Mouse (Mus musculus): ENCODE measurements around the gene Ccdc85a.
A peak's percentile ranks its signal among the peaks of the same experiment; 100 is the strongest.

The Ccdc85a gene

DNA sequence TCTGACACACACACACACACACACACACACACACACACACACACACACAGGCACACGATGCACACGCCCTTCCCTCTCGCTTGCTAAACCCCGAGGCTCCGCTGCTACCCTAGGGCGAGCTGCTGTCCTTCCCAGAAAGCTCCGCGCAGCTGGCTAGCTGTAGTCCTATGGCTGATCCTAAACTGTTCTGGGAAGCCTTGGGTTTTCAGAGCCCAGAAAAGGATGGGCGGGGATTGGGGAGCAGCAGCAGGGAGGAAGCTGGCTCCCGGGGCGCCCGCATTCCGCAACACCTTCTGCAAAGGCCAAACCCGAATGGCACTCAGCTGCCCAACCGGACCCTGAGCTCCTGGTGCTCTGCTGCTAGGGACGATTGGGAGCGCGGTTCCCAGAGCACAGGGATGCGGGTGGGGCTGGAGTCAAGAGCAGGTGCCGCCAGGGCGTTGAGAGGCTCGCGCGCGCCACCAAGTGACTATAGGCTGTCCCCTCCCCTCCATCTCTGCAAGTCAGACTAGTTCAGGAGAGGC is at the start of gene Ccdc85a:
Ccdc85a (minus strand) TSS at position 414 of the 524 bp plus-strand sequence.
- DNase-seq (ENCODE audit: low spot score): peak; percentile 92

GRCm38 (mm10) chr11:28633571-28634125 is 49.5 kb upstream of the Ccdc85a start:
- DNase-seq (ENCODE audit: low spot score): peak; percentile 69

GRCm38 (mm10) chr11:28633093-28633492 is 49.0 kb upstream of the Ccdc85a start:
- DNase-seq (ENCODE audit: low spot score): no peak

GRCm38 (mm10) chr11:28630771-28631170 is 46.6 kb upstream of the Ccdc85a start:
- DNase-seq (ENCODE audit: low spot score): no peak

- peak; percentile 63 for DNase-seq (ENCODE audit: low spot score)
Observed at GRCm38 (mm10) chr11:28610781-28611491, 26.8 kb upstream of the Ccdc85a start.

DNA sequence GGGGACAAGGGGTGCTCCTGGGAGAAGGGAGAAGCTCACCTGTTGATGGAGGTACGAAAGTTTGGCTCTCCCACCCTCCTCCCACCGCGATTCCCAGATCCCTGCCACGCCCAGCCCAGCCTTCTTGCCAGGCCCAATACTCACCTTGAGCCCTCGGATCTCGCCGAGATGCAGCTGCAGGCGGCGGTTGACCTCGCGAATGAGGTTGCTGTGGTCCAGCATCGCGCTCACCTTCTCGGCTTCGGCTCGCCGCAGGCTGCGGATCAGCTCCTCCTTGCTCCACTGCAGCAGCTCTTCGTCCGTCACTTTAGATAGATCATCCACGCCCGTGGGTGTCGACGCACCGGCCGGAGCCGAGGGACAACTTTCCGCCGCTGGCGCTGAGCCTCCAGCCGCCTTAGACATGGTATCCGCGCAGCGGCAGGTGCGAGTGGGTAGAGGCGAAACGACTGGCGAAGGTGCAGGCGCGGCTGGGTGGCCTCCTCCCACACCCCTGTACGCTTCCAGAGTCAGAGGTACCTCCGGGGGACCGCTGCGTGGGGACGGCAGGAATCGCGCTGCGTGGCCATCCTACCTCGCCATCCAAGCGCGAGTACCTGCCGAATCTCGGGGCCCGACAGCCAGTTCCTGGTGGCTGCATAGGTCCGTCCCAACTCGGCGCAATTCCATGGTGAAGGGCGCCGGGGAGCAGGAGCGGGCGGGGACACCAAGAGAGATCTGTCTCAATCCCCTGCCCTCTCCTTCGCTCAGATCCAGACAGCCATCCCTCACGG is 800 bp downstream of the Ccdc85a start:
- peak; percentile 24 for DNase-seq (ENCODE audit: low spot score)

- peak; percentile 5 for DNase-seq (ENCODE audit: low spot score)
Observed at GRCm38 (mm10) chr11:28582218-28582617, 1.9 kb downstream of the Ccdc85a start.

- no peak for DNase-seq (ENCODE audit: low spot score)
Observed at GRCm38 (mm10) chr11:28572423-28572822, 11.7 kb downstream of the Ccdc85a start.

DNA sequence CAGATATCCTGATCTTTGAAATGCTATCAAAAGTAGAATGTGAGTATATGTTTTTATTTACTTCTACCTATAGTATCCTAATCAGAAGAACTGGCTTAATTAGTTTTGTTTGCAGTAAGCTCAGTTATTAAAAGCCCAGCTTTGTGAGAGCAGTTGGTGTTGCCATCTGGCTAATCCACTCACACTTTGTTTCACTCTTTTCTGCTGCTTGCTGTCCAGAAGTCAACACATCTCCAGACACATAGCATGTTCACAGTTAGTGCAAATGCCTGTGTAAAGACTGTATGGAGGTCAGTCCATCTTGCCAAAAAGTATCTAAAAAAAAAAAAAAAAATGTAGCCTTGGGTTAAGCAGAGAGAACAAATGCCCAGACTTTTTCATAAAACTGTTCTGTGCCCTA is 27.7 kb downstream of the Ccdc85a start:
- no peak for DNase-seq (ENCODE audit: low spot score)

GRCm38 (mm10) chr11:28543429-28543828 is 40.7 kb downstream of the Ccdc85a start:
- DNase-seq (ENCODE audit: low spot score): no peak

DNA sequence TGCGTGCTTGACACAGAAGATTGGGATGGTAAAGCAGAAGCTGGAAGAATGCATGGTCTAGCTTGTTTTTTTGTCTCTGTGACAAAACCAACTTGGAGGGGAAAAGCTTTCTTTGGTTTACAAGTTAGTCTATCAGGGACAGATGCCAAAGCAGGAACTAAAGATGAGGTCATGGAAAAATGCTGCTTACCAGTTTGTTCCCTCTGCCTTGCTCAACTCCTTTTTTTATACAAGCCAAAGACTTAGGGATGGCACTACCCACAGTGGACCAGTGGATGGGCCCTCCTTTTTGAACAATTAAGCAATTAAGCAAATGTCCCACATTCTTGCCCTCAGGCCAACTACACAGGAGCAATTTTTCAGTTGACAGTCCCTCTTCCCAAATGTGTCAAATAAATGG is 42.8 kb downstream of the Ccdc85a start:
- DNase-seq (ENCODE audit: low spot score): no peak

GRCm38 (mm10) chr11:28533286-28533685 is 50.8 kb downstream of the Ccdc85a start:
- no peak for DNase-seq (ENCODE audit: low spot score)

- DNase-seq (ENCODE audit: low spot score): no peak
Observed at GRCm38 (mm10) chr11:28501190-28501589, 82.9 kb downstream of the Ccdc85a start.

- no peak for DNase-seq (ENCODE audit: low spot score)
Observed at GRCm38 (mm10) chr11:28497034-28497433, 87.1 kb downstream of the Ccdc85a start.

GRCm38 (mm10) chr11:28493362-28493761 is 90.8 kb downstream of the Ccdc85a start:
- no peak for DNase-seq (ENCODE audit: low spot score)

DNA sequence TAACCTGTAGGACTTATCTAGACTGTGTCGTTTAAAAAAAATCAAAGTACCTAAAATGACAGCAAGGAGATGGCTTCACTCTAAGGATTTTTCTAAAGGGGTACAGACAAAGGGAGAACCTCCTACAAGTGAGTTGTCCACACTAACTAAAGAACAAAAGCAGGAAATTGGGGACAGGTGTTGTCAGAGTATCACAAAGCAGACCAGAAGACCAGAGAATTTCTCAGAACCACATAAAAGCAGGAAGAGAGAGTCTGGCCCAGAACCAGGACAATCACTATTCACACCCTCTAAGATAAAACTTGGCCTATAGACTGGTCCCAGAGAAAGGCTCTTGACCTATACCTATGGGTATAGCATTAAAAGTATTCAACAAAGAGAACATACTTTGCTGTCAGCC is 92.8 kb downstream of the Ccdc85a start:
- no peak for DNase-seq (ENCODE audit: low spot score)

DNA sequence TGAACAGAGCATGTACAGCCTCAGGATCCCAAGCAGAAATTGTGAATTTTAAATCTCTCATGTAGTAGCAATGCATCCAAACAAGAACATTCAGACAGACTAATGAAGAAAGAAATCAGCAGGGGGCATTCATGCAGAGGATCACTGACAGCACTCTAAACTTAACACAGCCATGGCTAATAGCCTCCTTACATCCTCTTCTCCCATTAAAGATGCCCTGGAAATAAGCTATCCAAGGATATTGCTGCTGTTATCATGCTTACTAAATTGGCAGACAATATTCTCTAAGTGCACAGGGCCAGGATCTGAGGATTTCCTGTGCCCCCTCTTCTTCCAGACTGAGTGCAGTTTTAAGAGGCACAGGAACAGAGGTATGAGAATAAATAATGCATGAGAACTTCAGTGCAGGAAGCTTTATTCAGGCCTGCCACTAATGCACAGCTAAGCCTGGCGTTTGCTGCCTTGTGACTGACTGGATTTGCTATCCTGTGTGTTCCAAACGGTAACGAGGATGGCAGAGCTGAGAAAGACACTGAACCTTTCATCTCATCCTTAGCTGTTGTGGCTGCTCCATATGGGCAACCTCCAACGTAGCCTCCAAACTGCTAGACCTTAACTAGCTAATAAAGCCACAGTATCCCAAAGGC is 99.9 kb downstream of the Ccdc85a start:
- DNase-seq (ENCODE audit: low spot score): no peak

GRCm38 (mm10) chr11:28477088-28477487 is 107.0 kb downstream of the Ccdc85a start:
- no peak for DNase-seq (ENCODE audit: low spot score)

- DNase-seq (ENCODE audit: low spot score): no peak
Observed at GRCm38 (mm10) chr11:28465726-28466125, 118.4 kb downstream of the Ccdc85a start.

DNA sequence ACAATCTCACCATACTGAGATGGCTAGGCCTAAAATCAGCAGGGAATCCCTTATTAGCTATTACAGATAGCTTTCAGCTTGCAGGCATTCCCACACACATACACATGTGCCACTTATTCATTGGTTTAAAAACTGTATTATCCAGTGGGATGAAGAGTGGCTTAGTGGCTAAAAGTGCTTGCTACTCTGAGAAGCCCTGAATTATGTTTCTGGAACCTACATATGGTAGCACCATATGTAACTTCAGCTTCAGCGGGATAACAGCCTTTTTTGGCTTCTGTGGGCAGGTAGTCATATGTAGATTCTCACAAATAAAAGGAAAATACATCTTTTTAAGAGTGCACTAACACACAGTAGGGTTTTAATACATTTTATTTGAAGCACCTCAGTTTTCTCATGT is 119.2 kb downstream of the Ccdc85a start:
- no peak for DNase-seq (ENCODE audit: low spot score)

DNA sequence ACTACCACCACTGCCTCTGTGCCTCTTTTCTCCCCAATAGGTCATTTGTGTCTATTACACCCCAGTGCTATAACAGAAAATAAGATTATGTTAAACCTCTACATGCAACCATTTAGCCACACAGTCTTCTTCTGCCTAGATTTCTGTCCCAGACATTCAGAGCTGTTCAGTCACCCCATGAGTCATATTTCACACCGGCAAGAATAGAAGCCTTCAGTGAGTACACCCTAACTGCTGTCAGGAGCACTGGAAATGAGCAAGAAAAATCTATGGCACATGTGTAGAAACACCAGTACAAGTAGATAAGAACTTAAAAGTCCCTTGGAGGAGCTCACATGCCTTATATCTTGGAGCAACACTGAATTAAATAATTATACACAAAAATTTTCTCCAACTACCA is 125.0 kb downstream of the Ccdc85a start:
- no peak for DNase-seq (ENCODE audit: low spot score)

- no peak for DNase-seq (ENCODE audit: low spot score)
Observed at GRCm38 (mm10) chr11:28439877-28440276, 144.2 kb downstream of the Ccdc85a start.

Measured in embryo, embryonic 10.5 days (tissue).